Comparison of ENCODE assay signal across 8 mouse cellular contexts in genomic region chr7:16119569-16120261, GRCm38 (mm10). TPM values are rescaled to one million over a fixed set of nuclear protein-coding genes. Genes with fewer than 3 reads are reported as not detected.
A peak's percentile ranks its signal among the peaks of the same experiment; 100 is the strongest.
DNase-seq lines count a peak whose midpoint lies in the region; ATAC-seq lines count a peak whose summit lies in the region.

TSS of gene Kptn (plus strand) at chr7:16119895.

- peak; percentile 86 for ATAC-seq in inflammation-experienced regulatory T-cells, adult 6 months
- peak; percentile 83 for ATAC-seq in megakaryocyte-erythroid progenitor cell, adult 5-6 weeks (replicated peaks; ENCODE audit: low FRiP score, low TSS enrichment, poor library complexity, severe bottlenecking)

- intact Hi-C loops in gastrocnemius, postnatal 14 days (cut with DNase I; ENCODE audit: low total_unique reads) = no loop called here
- intact Hi-C loops in left cerebral cortex, postnatal 10 days (cut with DNase I) = no loop called here

- DNase-seq in adrenal gland, adult (ENCODE audit: inconsistent age in 2 of 2, low spot score in 1 of 2) = peak; percentile 93 to 99
- DNase-seq in embryo, embryonic 10.5 days (ENCODE audit: low spot score) = peak; percentile 95
- DNase-seq in gastrocnemius, postnatal 14 days = peak; percentile 90
- peak; percentile 92 for DNase-seq in left cerebral cortex, postnatal 10 days (ENCODE audit: extremely low spot score in 1 of 2, low spot score in 2 of 2)
- DNase-seq in right cerebral cortex, postnatal 25 days = peak; percentile 93
- DNase-seq in urinary bladder, postnatal 4 days (ENCODE audit: low spot score in 2 of 2) = peak; percentile 87 to 91

RNA-seq across cellular contexts. Expression of gene Kptn, which starts in this region (rescaled TPM):
- 10 to 100 TPM; 12.2 to 14.4 TPM for total RNA-seq in gastrocnemius, postnatal 14 days (2021)
- 10 to 100 TPM; 18.7 to 23.5 (median 19.2) TPM for polyA plus RNA-seq in inflammation-experienced regulatory T-cells, adult 6 months (2017; shearing (Covaris generic))
- 10 to 100 TPM; 47.3 to 47.7 TPM for total RNA-seq in left cerebral cortex, postnatal 10 days (2021)
- 14.3 and 20.7 TPM in 2 replicates for total RNA-seq in megakaryocyte-erythroid progenitor cell, adult 5-6 weeks (2014; fragmentation: Nextera tagmentation)
- total RNA-seq in megakaryocyte-erythroid progenitor cell, adult 5-6 weeks (2017) = 5.1 and 10.5 TPM in 2 replicates

Comparison
In these comparisons a context has a peak if more than half of its experiments do, and no peak if none do; other contexts are left out.
1. Peak in every context shown above with its lines: DNase-seq and ATAC-seq.